Mouse (Mus musculus) heart, embryonic 14.5 days (tissue): ENCODE data around the gene Arid5b. TPM values are rescaled to one million over a fixed set of nuclear protein-coding genes. Genes with fewer than 3 reads are reported as not detected.

Source experiments
- ATAC-seq: fragments of 200-750 bp; cut with Nextera tagmentation; 2 replicates; pipeline ENCODE4 v1.8.0; 2017; ENCODE audit warnings: low read depth, moderate TSS enrichment; ENCODE audit not compliant: insufficient number of reproducible peaks, insufficient read depth, low FRiP score
- H3K27ac ChIP-seq, 2 experiments: fragments of 200-500 bp in 1 of 2; fragments of 300-500 bp in 1 of 2; sonication (generic) in 1 of 2; replicated peaks in 1 of 2; 2 replicates each; pipeline ENCODE4 v1.5.1; 2012 to 2014; ENCODE audit warnings: low read depth in 2 of 2, low read length in 2 of 2, control low read depth in 1 of 2, mild to moderate bottlenecking in 1 of 2, mixed read lengths in 1 of 2; ENCODE audit not compliant: control insufficient read depth in 1 of 2, insufficient read depth in 1 of 2
- H3K27me3 ChIP-seq: fragments of 300-500 bp; sonication (generic); 2 replicates; pipeline ENCODE4 v1.6.1; 2014; ENCODE audit warnings: mild to moderate bottlenecking, low read length, control low read depth; ENCODE audit not compliant: control insufficient read depth, insufficient read depth
- H3K36me3 ChIP-seq: fragments of 300-500 bp; sonication (generic); 2 replicates; pipeline ENCODE4 v1.6.1; 2014; ENCODE audit warnings: mild to moderate bottlenecking, control low read depth, low read length, mixed read lengths; ENCODE audit not compliant: control insufficient read depth, insufficient read depth
- H3K4me1 ChIP-seq, 2 experiments: fragments of 200-500 bp in 1 of 2; fragments of 300-500 bp in 1 of 2; sonication (generic) in 1 of 2; 2 replicates each; pipeline ENCODE4 v1.6.1; 2012 to 2014; ENCODE audit warnings: low read length in 2 of 2, control low read depth in 1 of 2, mixed read lengths in 1 of 2; ENCODE audit not compliant: control insufficient read depth in 2 of 2, insufficient read depth in 2 of 2
- H3K4me2 ChIP-seq: fragments of 300-500 bp; sonication (generic); 2 replicates; pipeline ENCODE4 v1.6.1; 2014; ENCODE audit warnings: mild to moderate bottlenecking, low read length
- H3K4me3 ChIP-seq, 2 experiments: fragments of 200-500 bp in 1 of 2; fragments of 300-500 bp in 1 of 2; sonication (generic) in 1 of 2; 2 replicates each; pipeline ENCODE4 v1.5.1; 2012 to 2014; ENCODE audit warnings: low read length in 2 of 2, mild to moderate bottlenecking in 2 of 2, control low read depth in 1 of 2, low read depth in 1 of 2, moderate library complexity in 1 of 2; ENCODE audit not compliant: control insufficient read depth in 1 of 2, insufficient read depth in 1 of 2
- H3K9ac ChIP-seq: fragments of 300-500 bp; sonication (generic); 2 replicates; pipeline ENCODE4 v1.6.1; 2014; ENCODE audit warnings: mild to moderate bottlenecking, low read length
- H3K9me3 ChIP-seq: fragments of 300-500 bp; sonication (generic); 2 replicates; pipeline ENCODE4 v1.6.1; 2016; ENCODE audit warnings: low read length, control low read depth; ENCODE audit not compliant: control insufficient read depth
- WGBS: fragments of 180-500 bp; shearing (Covaris S2); extraction: QIAGEN DNeasy Blood & Tissue Kit; methylation state at CpG from one replicate; pipeline ENCODE4 v1.1.7; 2014; 5-methylcytosine and 5-hydroxymethylcytosine counted together
- polyA plus RNA-seq: library from polyadenylated mRNA; unstranded; fragments of >200 nt; fragmentation: Nextera tagmentation; extraction: Ambion mirVana; gene quantifications from 2 replicates; pipeline ENCODE4 v1.2.1, GENCODE M21; 2014

The Arid5b gene
- polyA plus RNA-seq, 1 experiment from 2014 or later = 23.0 TPM

DNA sequence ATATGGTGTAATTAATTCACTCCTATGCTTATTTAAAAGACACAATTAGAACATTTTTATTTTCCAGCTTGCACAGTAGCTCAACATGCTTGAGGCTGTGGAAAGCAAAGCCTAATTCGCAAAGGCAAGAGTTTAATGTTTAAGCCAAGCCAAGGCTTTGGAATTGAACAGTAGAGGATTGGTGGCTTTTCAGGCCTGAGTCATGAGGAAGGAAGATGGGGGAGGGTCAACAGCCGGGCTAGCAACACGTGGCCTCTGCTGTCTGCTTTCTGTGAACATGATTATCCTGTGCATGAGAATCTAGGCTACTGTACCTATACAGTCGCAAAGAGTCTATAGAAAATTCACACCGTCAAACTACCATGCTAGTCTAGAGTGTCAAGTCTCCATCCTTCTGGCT lies 9.9 kb downstream of the Arid5b start:
- 68% methylated on average over 5 of the region's 5 CpGs for WGBS
- H3K9ac ChIP-seq = no peak overlapping the region
- no peak overlapping the region for H3K4me2 ChIP-seq
- peaks cover 3 to 7% of the 10 kb centered on the region in 2 experiments; a peak in 2 of 4 replicates for H3K4me1 ChIP-seq
- no peak overlapping the region for H3K4me3 ChIP-seq
- H3K36me3 ChIP-seq = peaks cover 17% of the 10 kb centered on the region; the same call in 1 of the 2 replicates
- no peak for ATAC-seq
- H3K27ac ChIP-seq = no peak overlapping the region
- no peaks in the 10 kb centered on the region for H3K27me3 ChIP-seq
- no peaks in the 10 kb centered on the region for H3K9me3 ChIP-seq

DNA sequence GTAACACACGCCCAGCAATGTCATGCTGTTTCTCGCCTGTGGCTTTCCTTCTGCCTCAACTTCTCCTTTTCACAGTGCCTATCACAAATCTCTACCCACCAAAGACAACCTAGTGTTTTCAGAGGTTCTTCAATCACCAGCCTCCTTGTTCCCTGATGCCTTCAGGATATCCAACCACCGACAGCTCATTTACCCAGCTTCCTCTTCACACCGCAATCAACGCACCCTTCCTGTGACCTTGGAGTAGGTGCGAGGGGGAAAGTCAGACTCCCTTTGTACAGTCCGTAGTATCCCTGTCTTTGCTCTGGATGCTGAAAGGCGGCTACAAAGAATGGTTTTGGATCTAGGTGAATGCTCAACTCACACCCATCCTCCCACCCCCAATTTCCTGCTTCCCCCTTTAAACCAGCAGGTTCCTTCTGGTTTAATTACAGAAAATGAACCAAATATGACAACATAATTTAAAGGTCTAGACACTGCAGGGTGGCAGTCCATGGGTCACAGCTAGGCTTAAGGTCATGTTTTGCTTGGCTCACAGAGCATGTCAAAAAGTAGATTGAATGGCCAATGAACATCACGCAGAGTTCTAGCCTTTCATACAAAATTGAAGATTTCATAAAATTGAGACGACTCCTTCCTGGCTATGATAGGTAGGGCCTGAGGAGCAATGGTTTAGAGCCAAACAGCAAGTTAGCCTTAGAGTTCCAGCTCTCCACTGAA lies 14.4 kb downstream of the Arid5b start:
- Histone ChIP-seq H3K4me2 (no peak overlapping the region), H3K27ac (no peak overlapping the region), H3K9me3 (no peaks in the 10 kb centered on the region), H3K9ac (no peak overlapping the region), H3K27me3 (no peaks in the 10 kb centered on the region), H3K4me1 (peaks cover 3 to 7% of the 10 kb centered on the region in 2 experiments; a peak in 2 of 4 replicates), H3K4me3 (no peak overlapping the region), H3K36me3 (peaks cover 16% of the 10 kb centered on the region)
- no peak for ATAC-seq
- WGBS = 77% methylated on average over 10 of the region's 10 CpGs

DNA sequence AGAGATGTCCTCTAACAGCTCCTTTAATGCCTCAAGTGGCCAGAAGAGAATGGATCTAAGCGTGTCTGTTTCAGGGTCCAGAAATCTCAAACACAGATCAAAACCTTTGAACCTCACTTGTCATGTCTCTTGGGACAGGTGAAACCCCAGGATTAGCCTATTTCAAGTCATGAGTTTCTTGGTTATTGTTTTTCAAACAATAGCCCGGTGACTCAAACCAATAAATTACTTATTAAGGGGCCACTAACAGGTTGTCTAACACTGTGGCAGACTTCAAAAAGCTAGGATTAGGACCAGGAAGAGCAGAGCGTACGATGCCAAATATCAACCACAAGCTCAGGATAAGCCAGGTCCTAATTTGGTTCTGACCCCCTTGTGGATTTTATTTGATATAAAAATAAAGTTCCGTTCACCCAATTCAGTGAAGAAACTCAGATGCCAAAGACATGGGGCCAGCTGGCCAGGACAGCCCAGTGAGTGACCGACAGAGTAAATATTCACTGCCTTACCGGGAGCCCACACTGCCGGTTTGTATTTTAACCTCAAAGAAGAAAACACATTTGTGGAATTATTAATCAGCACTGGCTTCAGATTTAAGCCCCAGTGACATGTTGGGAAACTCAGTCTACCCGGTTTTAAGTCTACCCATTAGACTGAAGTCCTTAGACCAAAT lies 15.1 kb downstream of the Arid5b start:
- no peak overlapping the region for H3K27ac ChIP-seq
- H3K4me1 ChIP-seq = peaks cover 0 to under 1% of the 10 kb centered on the region in 2 experiments; a peak in 1 of 4 replicates
- H3K4me3 ChIP-seq = no peak overlapping the region
- H3K36me3 ChIP-seq = peaks cover 16% of the 10 kb centered on the region
- no peaks in the 10 kb centered on the region for H3K9me3 ChIP-seq
- 92% methylated on average over 9 of the region's 9 CpGs for WGBS
- no peaks in the 10 kb centered on the region for H3K27me3 ChIP-seq
- no peak overlapping the region for H3K9ac ChIP-seq
- no peak for ATAC-seq
- no peak overlapping the region for H3K4me2 ChIP-seq

DNA sequence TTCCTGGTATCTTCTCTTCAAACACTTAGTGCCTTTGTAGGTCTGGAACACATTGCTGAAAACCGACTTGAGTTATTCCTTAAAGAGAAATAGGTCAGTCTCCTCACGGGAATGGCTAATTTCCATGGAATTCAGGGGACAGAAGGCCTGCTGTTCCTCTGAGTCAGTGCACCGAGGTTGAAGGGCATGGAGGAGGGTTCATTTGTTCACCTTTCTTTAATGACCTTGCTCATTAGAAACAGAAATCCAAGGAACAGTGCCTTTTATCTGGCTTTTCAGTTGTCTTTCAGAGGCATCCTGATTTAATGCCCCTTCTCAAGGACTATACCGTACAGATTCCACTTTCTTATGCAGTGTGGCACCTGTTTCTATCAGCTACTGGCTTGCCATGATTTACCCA lies 18.9 kb downstream of the Arid5b start:
- Histone ChIP-seq H3K4me1 (peaks cover 0 to 4% of the 10 kb centered on the region in 2 experiments; a peak in 1 of 4 replicates), H3K36me3 (peaks cover 8% of the 10 kb centered on the region; the same call in 1 of the 2 replicates), H3K9ac (no peak overlapping the region), H3K9me3 (no peaks in the 10 kb centered on the region), H3K4me3 (no peak overlapping the region), H3K27ac (no peak overlapping the region), H3K4me2 (no peak overlapping the region), H3K27me3 (no peaks in the 10 kb centered on the region)
- ATAC-seq = no peak
- WGBS = 70% methylated on average over 4 of the region's 4 CpGs

DNA sequence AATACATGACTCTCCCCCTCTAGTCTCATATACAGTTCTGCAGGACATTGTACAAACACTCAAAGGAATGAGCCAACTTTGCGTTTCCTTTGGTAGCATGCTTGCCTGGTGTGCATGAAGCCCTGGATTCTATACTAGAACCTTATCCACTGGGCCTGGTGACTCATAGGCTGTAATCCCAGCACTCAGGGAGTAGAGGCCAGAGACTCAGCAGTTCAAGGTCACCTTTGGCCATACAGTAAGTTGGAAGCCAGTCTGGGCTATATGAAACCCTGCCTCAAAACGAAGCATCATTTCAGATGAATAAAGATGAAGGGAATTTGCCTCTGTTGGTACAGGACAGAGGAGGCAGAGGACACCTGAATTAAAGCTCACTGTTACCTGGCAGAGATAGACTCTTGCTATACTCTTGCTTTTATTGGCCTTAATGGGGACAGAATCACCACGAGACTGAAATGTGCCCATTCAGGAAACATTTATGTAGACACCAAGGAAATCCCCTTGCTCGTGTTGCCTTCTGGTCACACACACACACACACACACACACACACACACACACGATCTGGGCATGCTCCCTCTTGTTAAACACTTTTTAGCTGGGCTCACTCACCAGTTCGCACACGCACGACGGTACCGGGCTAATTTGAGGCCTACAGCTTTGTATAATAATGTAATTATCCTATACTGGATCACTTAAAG lies 21.0 kb downstream of the Arid5b start:
- H3K4me2 ChIP-seq = no peak overlapping the region
- 83% methylated on average over 10 of the region's 10 CpGs for WGBS
- H3K9ac ChIP-seq = no peak overlapping the region
- peaks cover 4 to 5% of the 10 kb centered on the region in 2 experiments; a peak in 2 of 4 replicates for H3K4me1 ChIP-seq
- H3K4me3 ChIP-seq = no peak overlapping the region
- peaks cover 8% of the 10 kb centered on the region for H3K36me3 ChIP-seq
- H3K27me3 ChIP-seq = no peaks in the 10 kb centered on the region
- H3K27ac ChIP-seq = no peak overlapping the region
- no peak for ATAC-seq
- no peaks in the 10 kb centered on the region for H3K9me3 ChIP-seq

DNA sequence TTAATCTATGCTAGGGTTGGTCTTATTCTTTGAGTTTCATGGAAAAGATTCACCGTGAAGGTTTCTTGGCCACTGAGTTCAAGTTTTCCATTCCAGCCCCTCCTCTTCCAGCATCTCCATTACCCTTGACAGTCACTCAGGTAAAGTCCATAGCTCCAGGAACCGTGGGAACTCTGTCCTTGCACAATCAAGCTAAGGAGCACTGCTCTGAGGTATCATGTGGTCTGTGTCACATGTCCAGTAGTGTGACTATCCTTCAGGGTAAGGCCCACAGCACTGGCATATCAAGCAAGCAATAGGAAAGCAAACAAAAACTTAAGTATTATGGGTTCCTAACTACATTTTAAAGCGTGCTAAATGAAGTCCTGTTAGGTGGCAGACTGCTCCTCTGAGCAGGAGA lies 22.4 kb downstream of the Arid5b start:
- Histone ChIP-seq H3K4me2 (no peak overlapping the region), H3K4me1 (peaks cover 4 to 5% of the 10 kb centered on the region in 2 experiments; a peak in 2 of 4 replicates), H3K27ac (no peak overlapping the region), H3K9ac (no peak overlapping the region), H3K27me3 (no peaks in the 10 kb centered on the region), H3K4me3 (no peak overlapping the region), H3K9me3 (no peaks in the 10 kb centered on the region), H3K36me3 (peaks cover 11% of the 10 kb centered on the region)
- no peak for ATAC-seq
- WGBS = 75% methylated on average over 3 of the region's 3 CpGs

DNA sequence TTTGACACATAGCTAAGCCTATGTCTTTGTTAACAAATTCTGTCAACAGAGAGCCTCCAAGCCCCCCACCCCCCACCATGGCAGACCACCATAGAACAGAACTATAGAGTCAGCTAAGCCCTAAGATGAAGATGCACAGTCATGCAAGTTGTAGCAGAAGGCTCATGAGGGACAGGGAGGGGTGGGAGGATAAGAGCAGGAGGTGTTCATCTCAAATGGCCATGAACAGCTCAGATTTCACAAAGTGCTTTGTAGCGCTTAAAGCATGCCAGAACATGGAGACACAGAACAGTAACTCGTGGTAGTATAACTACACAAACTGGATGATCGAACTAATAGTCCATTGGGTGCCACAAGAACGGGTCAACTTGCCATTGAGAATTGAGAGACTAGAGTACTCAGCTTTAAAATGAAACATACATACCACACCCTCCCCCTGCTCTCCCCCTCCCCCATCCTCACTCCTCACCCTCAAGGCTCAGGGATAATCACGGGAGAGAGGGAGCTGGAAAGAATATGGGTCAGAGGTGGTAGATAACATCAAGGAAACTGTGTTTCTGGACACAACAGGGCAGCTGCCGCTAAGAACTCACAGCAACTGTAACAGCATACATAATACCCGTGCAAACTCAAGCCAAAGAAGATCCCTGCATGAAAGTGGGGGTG lies 25.0 kb downstream of the Arid5b start:
- no peaks in the 10 kb centered on the region for H3K27me3 ChIP-seq
- H3K27ac ChIP-seq = no peak overlapping the region
- no peak for ATAC-seq
- no peak overlapping the region for H3K4me2 ChIP-seq
- no peak overlapping the region for H3K4me3 ChIP-seq
- no peaks in the 10 kb centered on the region for H3K9me3 ChIP-seq
- WGBS = 68% methylated on average over 7 of the region's 7 CpGs
- H3K36me3 ChIP-seq = peaks cover 4% of the 10 kb centered on the region; the same call in 1 of the 2 replicates
- peaks cover 6 to 15% of the 10 kb centered on the region in 2 experiments; a peak in 3 of 4 replicates for H3K4me1 ChIP-seq
- H3K9ac ChIP-seq = no peak overlapping the region
